Mouse (Mus musculus): Measurements from ENCODE around the gene Tmem223. TPM values are rescaled to one million over a fixed set of nuclear protein-coding genes. Genes with fewer than 3 reads are reported as not detected.

The Tmem223 gene
- total RNA-seq, 4 experiments from 2014 or later = 61.3 to 77.8 (median 72.8) TPM

DNA sequence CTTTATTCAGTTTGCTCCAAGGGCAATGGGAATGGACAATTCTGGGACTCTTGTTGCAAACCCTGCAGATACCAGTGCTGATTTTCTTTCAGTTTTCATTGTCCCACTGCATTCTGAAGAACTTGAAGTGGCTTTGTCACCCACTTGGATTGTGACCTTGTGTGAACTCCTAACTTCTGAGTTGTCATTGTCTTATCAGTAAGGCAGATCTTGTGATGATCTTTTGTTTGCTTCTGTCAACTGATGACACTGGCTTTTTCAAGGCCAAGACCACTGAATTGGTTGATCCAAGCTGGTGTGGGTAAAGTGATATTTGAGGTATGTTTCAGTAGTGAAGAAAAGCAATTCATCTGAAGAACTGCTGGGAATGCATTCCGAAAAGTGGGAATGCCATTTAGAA lies 25.4 kb upstream of the Tmem223 start:
- DNase-seq (ENCODE audit: low spot score in 2 of 2) = no peak

DNA sequence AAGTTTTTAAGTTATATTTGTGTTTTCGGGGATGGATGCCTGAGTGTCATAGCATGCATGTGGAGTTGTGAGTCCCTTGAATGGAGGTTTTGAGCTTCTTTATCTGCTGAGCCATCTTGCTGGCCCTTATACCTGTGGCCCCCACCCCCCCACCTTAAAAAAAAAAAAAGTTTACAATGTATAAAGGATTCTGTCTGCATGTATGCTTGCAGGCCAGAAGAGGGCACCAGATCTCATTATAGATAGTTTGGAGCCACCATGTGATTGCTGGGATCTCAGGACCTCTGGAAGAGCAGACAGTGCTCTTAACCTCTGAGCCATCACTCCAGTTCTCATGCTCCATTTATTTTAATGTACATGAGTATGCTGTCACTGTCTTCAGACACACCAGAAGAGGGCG lies 23.4 kb upstream of the Tmem223 start:
- no peak for DNase-seq (ENCODE audit: low spot score in 2 of 2)

DNA sequence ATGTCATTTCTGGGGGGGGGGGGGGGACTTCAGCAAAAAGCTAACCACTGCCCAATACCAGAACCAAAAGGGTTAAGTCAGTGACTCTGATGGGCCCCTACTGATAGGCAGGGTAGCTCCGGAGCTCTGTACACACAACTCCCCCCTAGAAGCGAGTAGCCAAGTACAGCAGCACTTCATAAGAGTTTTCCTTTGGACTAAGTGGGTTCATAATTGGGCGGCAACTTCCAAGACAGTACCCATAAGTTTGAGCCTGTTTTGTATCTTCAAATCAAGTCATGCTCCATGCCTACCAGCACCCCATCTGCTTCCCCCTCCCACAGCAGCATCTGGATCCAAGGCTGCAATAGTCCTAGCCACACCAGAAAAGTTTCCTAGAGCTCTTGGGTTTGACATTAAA lies 15.1 kb upstream of the Tmem223 start:
- DNase-seq (ENCODE audit: low spot score in 2 of 2) = no peak

DNA sequence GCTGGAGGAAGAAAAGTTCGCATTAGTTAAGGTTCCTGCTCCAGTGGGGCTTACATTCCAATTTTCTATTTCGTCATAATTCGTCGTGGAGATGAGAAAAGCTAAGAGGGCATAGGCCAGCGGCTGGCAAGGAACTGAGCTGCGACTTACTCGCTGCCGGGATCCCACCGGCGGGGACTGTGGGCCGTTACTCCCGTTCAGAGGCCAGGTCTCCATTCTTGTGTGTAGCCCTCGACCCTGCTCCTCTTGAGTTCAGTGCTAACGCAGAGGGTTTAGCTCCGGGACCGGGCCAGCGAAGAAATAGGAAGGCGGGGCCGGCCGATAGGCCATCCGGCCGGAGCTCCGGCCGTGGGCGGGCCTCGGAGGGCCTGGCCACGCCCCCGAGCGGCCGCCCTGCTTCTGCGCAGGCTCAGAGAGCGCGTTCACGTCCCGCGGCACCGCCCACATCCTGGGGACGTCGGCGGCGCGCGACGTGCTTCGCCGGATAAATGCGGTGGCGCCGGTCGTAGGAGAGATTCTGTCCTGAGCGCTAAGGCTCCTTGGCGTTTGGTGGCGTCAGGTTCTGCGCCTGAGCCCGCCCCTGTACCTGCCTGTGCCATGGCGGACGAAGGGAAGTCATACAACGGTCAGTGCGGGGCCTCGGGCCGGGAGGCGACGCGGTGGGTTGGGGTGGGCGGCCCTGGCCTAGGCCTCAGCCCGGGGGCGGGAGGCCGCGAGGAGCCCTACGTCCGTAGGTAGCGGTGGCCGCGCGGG lies 14.0 kb upstream of the Tmem223 start, which contains the start of gene Nxf1:
Nxf1 (plus strand) TSS at position 439 of the 753 bp plus-strand sequence.
- peak; percentile 75 to 90 for DNase-seq (ENCODE audit: low spot score in 2 of 2)

DNA sequence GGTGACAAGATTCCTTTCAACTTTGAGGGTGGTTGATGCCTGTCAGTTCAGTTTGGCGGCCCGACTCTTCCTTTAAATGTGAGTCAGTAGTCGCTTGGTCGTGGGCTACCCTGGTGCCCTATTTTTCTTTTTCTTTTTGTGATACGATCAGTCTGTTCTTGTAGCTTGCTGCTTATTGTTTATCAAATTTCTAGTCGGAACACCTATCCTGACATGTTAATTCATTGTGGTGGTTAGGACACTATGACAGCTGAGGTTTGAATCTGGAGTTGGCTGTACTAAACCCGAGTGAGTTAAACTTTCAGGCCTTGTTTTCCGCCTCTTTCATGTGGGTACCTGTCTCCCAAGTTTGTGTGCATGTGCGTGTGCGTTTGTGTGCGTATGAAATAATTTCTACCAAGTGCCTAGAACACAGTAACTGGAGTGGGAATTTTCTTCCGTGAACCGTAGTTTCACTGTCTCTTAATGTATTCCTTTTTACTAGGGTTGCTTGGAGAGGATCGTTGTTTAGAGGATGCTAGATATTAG lies 13.3 kb upstream of the Tmem223 start:
- no peak for DNase-seq (ENCODE audit: low spot score in 2 of 2)

DNA sequence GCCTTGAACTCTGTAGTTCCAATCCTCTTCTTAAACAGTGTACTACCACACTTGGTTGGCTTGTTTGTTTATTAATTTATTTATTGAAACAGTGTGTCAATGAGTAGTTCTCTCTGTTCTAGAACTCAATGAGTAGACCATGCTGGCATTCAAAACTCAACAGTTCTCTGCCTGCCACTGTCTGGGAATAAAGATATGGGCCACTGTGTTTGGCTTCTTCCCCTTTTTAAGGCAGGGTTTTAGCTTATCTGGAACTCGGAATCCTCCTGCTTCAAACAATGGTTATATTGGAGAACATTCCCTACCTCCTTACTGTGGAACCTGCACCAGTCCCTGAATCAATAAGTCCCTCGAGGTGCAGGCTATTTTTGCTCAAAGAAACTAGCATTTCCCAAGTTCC lies 11.9 kb upstream of the Tmem223 start:
- no peak for DNase-seq (ENCODE audit: low spot score in 2 of 2)

DNA sequence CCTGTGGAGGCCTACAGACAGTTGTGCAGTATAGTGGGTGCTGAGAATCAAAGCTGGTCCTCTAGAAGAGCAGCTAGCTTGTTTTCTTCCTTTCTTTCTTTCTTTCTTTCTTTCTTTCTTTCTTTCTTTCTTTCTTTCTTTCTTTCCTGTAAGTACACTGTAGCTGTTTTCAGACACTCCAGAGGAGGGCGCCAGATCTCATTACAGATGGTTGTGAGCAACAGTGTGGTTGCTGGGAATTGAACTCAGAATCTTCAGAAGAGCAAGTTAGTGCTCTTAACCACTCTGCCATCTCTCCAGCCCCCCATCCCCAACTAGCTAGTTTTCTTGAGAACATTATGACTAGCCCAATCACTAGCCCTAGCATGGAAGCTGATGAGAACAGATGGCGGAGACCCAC lies 10.0 kb upstream of the Tmem223 start:
- no peak for DNase-seq (ENCODE audit: low spot score in 2 of 2)

DNA sequence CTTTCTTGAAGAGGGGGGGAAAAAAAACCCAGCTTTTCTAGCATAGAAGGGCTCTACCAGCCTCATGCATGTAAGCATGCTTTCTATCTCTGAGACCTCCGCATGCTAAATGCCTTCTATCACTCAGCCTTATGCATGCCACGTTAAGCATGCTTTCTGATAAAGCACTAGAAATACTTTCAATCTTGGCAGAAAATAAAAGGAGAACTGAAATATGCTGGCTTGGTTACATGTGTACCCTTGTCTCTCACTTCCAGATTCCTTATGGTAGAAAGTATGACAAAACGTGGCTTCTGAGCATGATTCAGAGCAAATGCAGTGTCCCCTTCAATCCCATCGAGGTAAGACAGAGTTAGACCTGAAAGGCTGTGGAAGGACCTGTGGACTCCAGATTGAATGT lies 7.5 kb upstream of the Tmem223 start:
- DNase-seq (ENCODE audit: low spot score in 2 of 2) = no peak

DNA sequence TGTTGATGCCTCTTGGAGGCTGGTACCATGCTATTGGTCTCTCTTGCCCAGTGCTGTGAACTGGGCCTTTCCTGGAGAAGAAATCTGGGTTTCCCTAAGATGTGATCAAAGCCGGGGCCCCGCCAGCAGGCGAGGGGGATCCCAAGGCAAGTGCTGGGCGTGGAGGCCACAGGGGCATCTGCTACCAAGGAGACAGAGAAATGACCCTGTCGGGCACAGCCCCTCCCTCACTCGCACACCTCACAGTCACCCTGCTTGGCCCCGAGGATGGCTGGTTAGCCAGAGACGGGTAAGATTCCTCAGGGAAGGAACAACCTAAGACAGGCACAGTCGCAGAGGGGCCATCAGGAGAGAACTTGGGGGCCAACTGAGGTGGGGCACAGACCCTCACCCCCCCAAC lies 5.2 kb upstream of the Tmem223 start:
- DNase-seq (ENCODE audit: low spot score in 2 of 2) = no peak

DNA sequence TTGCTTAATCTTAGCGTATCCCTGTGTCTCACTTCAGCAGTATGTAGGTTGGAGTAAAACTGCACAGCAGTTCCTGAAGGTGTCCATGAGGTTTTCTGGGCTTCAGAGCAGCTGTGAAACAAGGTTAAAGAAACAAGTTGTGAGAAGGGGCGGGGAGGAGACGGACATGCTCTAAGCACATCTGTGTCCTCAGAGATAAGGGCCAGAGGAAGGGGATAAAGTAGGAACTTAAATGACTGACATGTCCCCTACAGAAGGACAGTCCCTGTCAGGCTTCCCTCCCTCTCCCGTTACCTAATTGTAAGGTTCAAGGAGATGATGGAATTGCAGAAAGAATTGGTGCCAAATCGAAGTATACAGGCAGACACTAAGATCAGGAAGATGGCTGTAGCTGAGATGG lies 2.2 kb downstream of the Tmem223 start:
- no peak for DNase-seq (ENCODE audit: low spot score in 2 of 2)

DNA sequence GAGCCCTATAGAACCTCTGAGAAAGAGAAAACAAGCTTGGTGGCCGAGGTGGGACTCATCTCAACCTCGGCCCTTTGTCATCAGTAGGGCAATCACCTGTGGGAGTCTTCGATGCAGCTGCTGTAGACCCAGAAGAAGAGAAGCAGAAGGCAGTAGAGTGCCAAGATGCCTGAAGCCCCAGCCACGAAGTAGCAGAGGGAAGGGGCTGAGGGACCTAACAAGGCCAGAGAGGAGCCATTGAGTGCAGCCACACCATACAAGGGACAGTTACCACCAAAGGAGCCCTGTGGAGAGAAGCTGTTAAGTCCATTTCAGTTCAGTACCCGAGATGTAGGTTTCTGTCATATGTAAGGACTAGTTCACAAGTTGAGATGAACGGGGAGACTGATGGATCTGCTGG lies 2.6 kb downstream of the Tmem223 start:
- no peak for DNase-seq (ENCODE audit: low spot score in 2 of 2)

DNA sequence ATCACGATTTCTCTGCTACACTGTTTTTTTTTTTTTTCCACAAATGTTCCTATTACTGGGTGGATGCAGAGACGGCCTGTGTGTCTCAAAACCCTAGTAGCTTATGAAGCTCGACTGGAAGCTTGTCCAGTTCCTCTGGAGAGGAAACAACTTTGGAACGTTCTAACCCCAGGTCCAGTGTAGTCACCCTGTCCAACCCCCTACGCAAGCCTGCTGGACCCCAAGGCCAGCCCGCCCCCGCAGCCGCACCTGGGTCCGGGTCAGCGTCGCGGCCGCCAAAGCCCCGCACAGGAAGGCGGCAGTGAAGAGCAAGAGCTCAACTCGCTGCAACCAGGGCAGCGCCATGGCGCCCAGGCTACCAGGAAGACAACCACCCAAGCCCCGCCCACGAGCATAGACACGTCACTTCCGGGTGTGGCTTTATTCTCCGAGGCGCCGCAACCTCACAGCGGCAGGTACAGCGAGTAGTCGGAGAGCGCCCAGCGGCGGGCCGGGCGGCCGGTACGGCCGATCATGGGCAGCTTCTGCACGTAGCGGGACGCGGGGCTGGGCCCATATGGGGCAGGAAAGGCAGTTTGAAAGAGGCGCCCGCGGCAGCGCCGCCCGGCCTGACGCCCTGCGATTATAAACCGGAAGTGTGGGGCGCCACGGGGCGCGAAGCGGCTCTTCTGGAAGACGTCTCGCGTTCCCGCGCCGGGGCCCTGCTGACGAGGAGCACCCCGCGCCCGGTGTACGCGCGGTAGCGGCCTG lies 3.5 kb downstream of the Tmem223 start, which contains the start of gene Tmem179b:
Tmem179b (minus strand) TSS at position 382 of the 750 bp plus-strand sequence.
- peak; percentile 94 to 95 for DNase-seq (ENCODE audit: low spot score in 2 of 2)

DNA sequence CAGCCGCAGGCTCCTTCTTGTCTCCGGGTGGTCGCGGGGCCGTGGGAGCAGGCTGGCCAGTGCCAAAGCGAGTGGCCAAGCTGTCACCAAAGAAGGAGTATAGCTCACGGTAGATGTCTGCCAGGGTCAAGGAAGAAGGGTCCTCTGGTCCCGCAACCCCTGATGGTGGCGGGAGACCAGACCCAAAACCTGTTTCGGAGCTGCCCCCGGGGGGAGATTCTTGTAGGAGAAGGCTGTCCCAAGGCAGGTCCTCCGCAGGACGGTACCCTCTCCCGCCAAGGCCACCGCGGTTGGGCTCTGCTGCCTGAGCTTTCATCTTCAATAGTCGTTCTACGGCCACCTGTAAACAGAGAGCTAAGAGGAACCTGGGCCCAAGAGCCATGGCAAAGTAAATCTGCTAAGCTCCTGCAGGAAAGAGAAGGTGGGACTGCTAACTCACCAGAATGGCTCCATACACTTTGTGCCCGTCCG lies 4.2 kb downstream of the Tmem223 start:
- peak in 1 of 2 experiments; percentile 33 for DNase-seq (ENCODE audit: low spot score in 2 of 2)

DNA sequence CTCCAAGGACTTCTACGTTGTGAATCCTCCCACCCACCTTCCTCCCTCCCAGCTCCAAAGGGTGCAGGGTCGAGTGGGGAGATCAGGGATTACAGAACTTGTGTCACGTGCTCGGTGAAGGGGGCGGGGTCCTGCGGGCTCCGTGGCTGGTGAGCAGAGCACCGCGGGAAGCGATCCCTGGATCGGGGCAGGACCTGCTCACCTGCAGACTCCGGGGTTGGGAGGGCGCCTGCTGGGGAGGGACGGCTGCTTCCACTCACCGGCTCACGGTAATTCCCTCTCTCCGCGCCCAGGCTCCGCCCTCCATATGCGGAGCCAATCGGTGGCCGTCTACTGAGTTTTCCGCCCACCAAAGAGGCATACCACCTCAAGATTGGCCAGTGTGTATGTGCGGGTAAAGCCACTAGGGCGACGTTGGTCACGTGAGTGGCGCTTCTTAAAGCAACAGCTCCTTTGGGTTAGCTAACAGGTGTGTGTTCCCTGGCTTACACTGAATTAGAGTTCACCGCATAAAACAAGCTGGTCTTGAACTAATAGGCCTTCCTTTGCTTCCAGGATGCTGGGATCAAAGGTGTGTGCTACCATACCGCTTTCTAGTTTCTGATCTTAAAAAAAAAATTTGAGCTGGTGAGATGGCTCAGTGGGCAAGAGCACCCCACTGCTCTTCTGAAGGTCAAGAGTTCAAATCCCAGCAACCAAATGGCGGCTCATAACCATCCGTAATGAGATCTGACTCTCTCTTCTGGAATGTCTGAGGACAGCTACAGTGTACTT lies 15.4 kb downstream of the Tmem223 start, which contains the start of gene Taf6l:
Taf6l (minus strand) TSS at position 410 of the 774 bp plus-strand sequence.
- DNase-seq (ENCODE audit: low spot score in 2 of 2) = peak; percentile 94 to 95

DNA sequence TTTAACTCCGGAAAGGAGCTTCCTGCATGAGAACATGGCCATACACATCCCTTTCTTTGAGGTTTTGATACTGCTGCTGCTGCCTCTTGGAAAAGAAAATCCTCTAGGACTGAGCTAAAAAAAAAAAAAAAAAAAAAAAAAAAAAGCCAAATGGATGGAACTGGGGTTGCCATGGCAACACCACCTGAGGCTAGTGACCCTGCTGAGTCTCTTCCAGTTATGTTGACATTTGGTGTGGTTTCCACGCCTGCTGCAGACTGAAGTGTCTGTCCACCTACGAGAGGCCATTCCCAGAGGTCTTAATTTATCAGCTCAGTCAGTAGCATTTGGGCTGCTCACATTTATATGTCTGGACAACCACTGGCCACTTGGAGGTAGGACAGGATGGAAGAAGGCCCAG lies 17.7 kb downstream of the Tmem223 start:
- DNase-seq (ENCODE audit: low spot score in 2 of 2) = no peak

DNA sequence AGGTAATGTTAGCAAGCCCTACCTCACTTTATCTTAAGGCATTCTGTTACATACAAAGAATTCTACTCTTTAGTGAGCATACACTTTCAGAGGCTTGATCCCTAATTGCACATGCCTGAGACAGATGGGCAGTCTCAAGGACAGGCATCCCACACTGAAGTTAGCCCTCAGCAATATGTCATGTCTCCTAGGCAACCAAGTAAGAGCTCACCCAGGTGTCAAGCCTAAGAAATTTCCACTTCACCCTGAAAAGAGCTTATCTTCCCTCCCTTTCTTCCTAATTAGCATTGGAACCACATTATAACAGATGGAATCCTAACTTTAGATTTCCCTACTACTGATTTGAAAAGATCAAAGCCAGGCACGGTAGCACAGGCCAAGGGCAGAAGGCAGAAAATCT lies 18.4 kb downstream of the Tmem223 start:
- peak in 1 of 2 experiments; percentile 43 for DNase-seq (ENCODE audit: low spot score in 2 of 2)

DNA sequence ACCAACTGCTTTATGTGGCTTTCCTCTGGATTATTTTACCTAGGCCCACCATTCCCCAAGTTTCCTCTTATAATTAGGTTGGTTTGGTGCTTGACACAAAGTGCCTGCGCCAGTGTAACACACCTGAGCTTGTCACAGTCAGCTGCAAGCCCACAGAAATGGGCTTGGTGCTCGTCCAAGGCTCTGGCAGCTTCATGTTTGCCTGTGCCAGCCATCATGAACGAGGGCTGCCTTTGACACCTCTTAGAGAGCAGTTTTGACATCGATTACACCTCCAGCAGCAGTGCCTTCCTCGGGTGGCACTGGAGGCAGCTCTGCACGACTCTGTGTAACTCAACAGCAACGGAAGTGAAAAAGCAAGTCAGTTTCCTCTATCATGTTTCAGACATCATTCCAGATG lies 19.4 kb downstream of the Tmem223 start:
- DNase-seq (ENCODE audit: low spot score in 2 of 2) = no peak

DNA sequence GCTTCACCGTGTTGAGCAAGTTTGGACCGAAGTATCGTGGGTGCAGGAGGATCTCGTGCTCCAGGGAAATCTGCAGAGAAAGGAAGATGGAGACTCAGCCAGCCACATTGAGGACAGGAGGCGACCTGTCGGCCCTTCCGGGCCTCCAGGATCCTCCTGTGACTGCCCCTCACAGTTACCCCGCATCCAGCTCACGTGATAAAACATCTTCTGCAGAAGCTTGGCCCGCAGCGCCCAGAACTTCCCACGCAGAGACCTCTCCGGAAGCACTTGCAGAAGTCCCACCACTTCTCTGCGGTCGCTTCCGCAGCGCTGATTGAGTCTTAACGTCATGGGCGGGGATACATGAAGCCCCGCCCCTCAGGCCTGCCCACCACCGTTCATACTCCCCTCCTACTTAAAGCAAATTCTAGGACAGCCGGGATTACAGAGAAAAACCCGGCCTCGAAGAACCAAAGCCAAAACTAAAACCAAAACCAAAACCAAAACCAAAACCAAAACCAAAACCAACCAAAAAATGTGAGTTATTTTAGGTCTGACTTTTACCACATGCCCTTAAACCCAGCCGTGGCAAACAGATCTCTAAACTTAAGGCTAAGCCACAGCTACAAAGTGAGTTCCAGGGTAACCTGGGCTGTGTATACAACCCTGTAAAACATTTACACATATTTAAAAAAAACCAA lies 27.6 kb downstream of the Tmem223 start, which contains the start of gene Polr2g:
Polr2g (minus strand) TSS at position 314 of the 683 bp plus-strand sequence.
- peak; percentile 88 to 89 for DNase-seq (ENCODE audit: low spot score in 2 of 2)

DNA sequence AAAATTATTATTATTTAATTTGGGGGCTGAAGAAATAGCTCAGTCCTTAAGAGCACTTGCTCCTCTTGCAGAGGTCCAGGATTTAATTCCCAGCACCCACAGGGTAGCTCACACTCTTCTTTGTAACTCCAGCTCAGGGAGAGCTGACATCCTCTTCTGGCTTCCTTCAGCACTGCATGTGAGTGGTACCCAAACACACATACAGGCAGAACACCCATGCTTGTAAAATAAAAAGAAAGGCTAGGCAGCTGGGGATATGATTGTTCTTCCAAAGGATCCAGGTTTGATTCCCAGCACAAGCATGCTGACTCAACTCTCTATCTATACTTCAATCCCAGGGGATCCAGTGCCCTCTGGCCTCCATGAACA lies 28.1 kb downstream of the Tmem223 start:
- no peak for DNase-seq (ENCODE audit: low spot score in 2 of 2)

DNA sequence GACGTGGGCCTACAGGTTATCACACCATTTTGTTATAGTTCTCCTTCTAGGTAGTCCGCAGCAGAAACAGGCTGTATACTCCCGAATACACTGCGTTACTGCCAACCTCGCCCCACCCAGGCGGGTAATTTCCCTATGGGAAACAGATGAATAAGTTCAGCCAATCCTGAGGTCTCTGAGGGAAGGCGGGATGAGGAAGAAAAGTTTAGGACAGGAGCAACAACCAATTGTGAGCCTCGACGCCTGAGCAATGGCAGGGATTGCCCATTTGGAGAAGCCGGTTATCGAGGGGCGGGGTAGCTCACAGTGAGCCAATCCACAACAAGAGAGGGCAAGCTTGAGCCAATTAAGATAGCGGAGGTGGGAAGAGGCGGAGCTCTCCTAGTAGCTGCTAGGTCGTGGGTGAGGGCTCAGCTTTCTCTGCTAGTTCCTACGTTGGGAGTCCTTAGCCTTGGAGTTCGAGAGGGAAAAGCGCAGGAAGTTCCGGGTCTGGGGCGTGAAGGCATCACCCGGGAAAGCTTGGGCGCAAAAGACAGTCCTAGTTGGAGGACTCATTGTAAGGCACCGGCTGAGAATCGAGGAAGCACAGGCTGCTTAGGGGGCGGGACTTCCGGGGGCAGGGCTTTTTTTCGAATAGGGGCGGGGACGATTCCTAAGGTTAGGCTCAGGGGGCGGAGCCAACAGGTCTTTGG lies 31.5 kb downstream of the Tmem223 start, which contains the start of gene Zbtb3:
Zbtb3 (plus strand) TSS at position 426 of the 692 bp plus-strand sequence.
- DNase-seq (ENCODE audit: low spot score in 2 of 2) = peak; percentile 96 to 98
